Mouse (Mus musculus) liver, postnatal 0 days (tissue): ENCODE measurements around the gene Xpo4.

ENCODE experiments used
- CTCF ChIP-seq: sonication (generic); IDR thresholded peaks from 2 replicates; pipeline ENCODE4 v1.5.1; 2016; ENCODE audit warnings: antibody characterized with exemption, low read depth
- EP300 ChIP-seq: IDR thresholded peaks from 2 replicates; pipeline ENCODE4 v1.6.1; 2016; ENCODE audit warnings: antibody characterized with exemption, low read depth, mild to moderate bottlenecking

DNA sequence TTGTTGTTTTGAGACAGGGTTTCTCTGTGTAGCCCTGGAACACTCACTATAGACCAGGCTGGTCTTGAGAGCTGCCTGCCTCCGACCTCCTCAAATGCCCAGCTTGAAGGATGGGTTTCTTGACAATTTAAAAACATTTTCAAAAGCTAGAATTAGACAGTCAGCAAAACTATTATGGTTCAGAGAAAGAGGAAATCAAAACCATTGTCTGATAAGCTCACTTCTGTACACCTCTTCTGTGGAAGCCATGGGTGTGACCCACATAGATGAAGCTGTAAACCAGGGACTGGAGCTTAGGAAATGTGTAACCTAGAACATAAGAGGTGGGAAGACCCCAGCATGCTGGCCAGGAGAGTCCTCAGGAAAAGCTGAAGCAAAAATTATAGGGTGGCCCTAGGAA lies 108.3 kb downstream of the Xpo4 start:
- TF ChIP-seq CTCF (no peak), EP300 (no peak)
